Mouse (Mus musculus): ENCODE measurements around the gene Prep. TPM values are rescaled to one million over a fixed set of nuclear protein-coding genes. Genes with fewer than 3 reads are reported as not detected.

The Prep gene
- polyA plus RNA-seq, 1 experiment from 2014 or later = 26.9 TPM

DNA sequence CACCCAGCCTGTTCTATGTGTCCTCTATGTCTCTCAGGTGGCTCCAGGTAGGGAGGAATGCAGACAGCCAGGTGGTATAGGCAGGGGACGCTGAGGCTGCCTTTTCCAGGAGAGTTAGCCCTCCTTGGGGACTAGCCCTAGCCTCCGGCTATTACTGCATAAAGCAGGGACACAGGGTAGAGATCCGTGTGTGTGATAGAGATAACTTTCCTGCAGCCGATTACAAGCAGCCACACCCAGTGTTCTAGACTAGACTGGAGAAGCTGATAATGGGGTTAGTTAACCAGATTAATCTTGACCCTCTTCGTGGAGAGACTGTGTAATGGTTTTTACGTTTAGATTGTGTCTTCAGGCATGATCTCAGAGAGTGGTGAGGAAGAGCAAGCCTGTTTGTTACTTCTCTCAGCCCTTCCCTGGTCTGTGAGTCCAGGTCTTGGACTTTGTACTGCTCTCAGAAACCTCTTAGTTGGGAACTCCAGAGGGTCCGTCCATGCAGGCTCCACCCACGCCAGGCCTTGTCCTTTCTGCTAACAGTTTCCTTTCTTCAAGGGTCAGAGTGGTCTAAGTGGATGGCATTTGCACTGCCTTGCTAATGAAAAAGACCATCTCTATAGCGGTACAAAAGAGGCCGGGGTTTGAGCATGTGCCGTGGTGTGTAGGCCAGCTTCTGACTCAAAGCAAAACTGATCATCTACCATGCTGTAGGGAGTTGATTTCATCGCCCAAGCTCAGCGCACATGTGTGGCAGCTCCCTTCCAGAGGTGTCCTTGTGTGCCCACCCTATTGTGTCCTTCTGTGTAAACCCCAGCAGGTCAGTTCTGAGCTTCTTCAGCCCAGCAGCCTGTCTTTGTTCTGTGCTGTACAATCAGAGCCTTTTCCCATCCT, 4.2 kb downstream of the Prep start:
- 80% methylated on average over 13 of the region's 13 CpGs for WGBS
- peaks cover 12% of the 10 kb centered on the region for H3K4me1 ChIP-seq (ENCODE audit: control insufficient read depth, insufficient read depth, low read depth, low read length)
- peaks cover 6% of the 10 kb centered on the region; the same call in 1 of the 2 replicates for H3K36me3 ChIP-seq (ENCODE audit: control insufficient read depth, insufficient read depth, low read length)
- no peaks in the 10 kb centered on the region for H3K27me3 ChIP-seq (replicated peaks; ENCODE audit: control insufficient read depth, insufficient read depth, low read length)
- no peak overlapping the region for H3K9ac ChIP-seq (ENCODE audit: low read depth, low read length)
- no peak for ATAC-seq
- no peak overlapping the region for H3K27ac ChIP-seq (ENCODE audit: low read depth, low read length)
- no peaks in the 10 kb centered on the region for H3K9me3 ChIP-seq (ENCODE audit: control insufficient read depth, low read length)
- no peak overlapping the region for H3K4me2 ChIP-seq (ENCODE audit: low read length)
- H3K4me3 ChIP-seq (ENCODE audit: low read length) = no peak overlapping the region

- no peak overlapping the region for H3K9ac ChIP-seq (ENCODE audit: low read depth, low read length)
- 93% methylated on average over 4 of the region's 4 CpGs for WGBS
- no peak for ATAC-seq
Measured at GRCm38 (mm10) chr10:45072339-45072738, 5.3 kb downstream of the Prep start.

DNA sequence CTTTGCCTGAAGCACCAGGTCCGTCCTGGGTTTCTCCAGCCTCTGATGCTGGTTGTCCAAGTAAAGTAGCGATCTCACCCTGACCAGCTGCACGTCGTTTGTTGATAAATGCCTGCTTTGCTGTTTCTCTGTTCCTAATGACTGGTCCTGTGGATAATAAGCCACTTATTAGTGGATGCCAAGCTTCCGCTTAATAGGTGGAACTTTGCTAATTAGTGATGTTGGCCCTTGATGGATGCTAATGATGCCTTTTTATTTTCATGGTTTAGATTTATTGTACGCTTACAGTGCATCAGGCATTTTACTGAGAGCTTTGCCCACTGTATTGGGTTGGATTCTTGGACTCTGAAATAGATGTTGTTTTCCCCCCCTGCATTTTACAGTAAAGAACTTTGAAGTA, 7.5 kb downstream of the Prep start:
- Histone ChIP-seq H3K36me3 (ENCODE audit: control insufficient read depth, insufficient read depth, low read length) (peaks cover 6% of the 10 kb centered on the region; the same call in 1 of the 2 replicates), H3K27me3 (replicated peaks; ENCODE audit: control insufficient read depth, insufficient read depth, low read length) (no peaks in the 10 kb centered on the region), H3K4me1 (ENCODE audit: control insufficient read depth, insufficient read depth, low read depth, low read length) (peaks cover under 1% of the 10 kb centered on the region; the same call in 1 of the 2 replicates), H3K9ac (ENCODE audit: low read depth, low read length) (no peak overlapping the region), H3K4me2 (ENCODE audit: low read length) (no peak overlapping the region), H3K4me3 (ENCODE audit: low read length) (no peak overlapping the region), H3K27ac (ENCODE audit: low read depth, low read length) (no peak overlapping the region), H3K9me3 (ENCODE audit: control insufficient read depth, low read length) (no peaks in the 10 kb centered on the region)
- ATAC-seq = no peak
- 70% methylated on average over 6 of the region's 6 CpGs for WGBS

More at GRCm38 (mm10) chr10:45072339-45072738, 5.3 kb downstream of the Prep start:
- Histone ChIP-seq H3K4me3 (ENCODE audit: low read length) (no peak overlapping the region), H3K4me1 (ENCODE audit: control insufficient read depth, insufficient read depth, low read depth, low read length) (peaks cover 12% of the 10 kb centered on the region), H3K27me3 (replicated peaks; ENCODE audit: control insufficient read depth, insufficient read depth, low read length) (no peaks in the 10 kb centered on the region), H3K27ac (ENCODE audit: low read depth, low read length) (no peak overlapping the region), H3K36me3 (ENCODE audit: control insufficient read depth, insufficient read depth, low read length) (peaks cover 6% of the 10 kb centered on the region; the same call in 1 of the 2 replicates), H3K9me3 (ENCODE audit: control insufficient read depth, low read length) (no peaks in the 10 kb centered on the region), H3K4me2 (ENCODE audit: low read length) (no peak overlapping the region)

- ATAC-seq = 0 out of 2 replicates have a peak, but pooled peaks have one; percentile 31
Measured at GRCm38 (mm10) chr10:45075491-45076051, 8.6 kb downstream of the Prep start.

GRCm38 (mm10) chr10:45076585-45076984, 9.6 kb downstream of the Prep start:
- Histone ChIP-seq H3K4me3 (ENCODE audit: low read length) (no peak overlapping the region), H3K9ac (ENCODE audit: low read depth, low read length) (no peak overlapping the region), H3K36me3 (ENCODE audit: control insufficient read depth, insufficient read depth, low read length) (peaks cover 6% of the 10 kb centered on the region; the same call in 1 of the 2 replicates), H3K27ac (ENCODE audit: low read depth, low read length) (no peak overlapping the region), H3K4me1 (ENCODE audit: control insufficient read depth, insufficient read depth, low read depth, low read length) (no peaks in the 10 kb centered on the region), H3K9me3 (ENCODE audit: control insufficient read depth, low read length) (no peaks in the 10 kb centered on the region), H3K4me2 (ENCODE audit: low read length) (no peak overlapping the region), H3K27me3 (replicated peaks; ENCODE audit: control insufficient read depth, insufficient read depth, low read length) (no peaks in the 10 kb centered on the region)
- ATAC-seq = no peak
- 85% methylated on average over 10 of the region's 10 CpGs for WGBS

More at GRCm38 (mm10) chr10:45075491-45076051, 8.6 kb downstream of the Prep start:
- no peaks in the 10 kb centered on the region for H3K4me1 ChIP-seq (ENCODE audit: control insufficient read depth, insufficient read depth, low read depth, low read length)
- WGBS = 65% methylated on average over 5 of the region's 5 CpGs
- H3K9me3 ChIP-seq (ENCODE audit: control insufficient read depth, low read length) = no peaks in the 10 kb centered on the region
- H3K27ac ChIP-seq (ENCODE audit: low read depth, low read length) = no peak overlapping the region
- no peak overlapping the region for H3K4me2 ChIP-seq (ENCODE audit: low read length)
- H3K4me3 ChIP-seq (ENCODE audit: low read length) = no peak overlapping the region
- no peak overlapping the region for H3K9ac ChIP-seq (ENCODE audit: low read depth, low read length)
- no peaks in the 10 kb centered on the region for H3K27me3 ChIP-seq (replicated peaks; ENCODE audit: control insufficient read depth, insufficient read depth, low read length)
- H3K36me3 ChIP-seq (ENCODE audit: control insufficient read depth, insufficient read depth, low read length) = peaks cover 6% of the 10 kb centered on the region; the same call in 1 of the 2 replicates

- no peaks in the 10 kb centered on the region for H3K27me3 ChIP-seq (replicated peaks; ENCODE audit: control insufficient read depth, insufficient read depth, low read length)
- H3K36me3 ChIP-seq (ENCODE audit: control insufficient read depth, insufficient read depth, low read length) = peaks cover 6% of the 10 kb centered on the region; the same call in 1 of the 2 replicates
- H3K9ac ChIP-seq (ENCODE audit: low read depth, low read length) = no peak overlapping the region
- no peaks in the 10 kb centered on the region for H3K9me3 ChIP-seq (ENCODE audit: control insufficient read depth, low read length)
- WGBS = 75% methylated on average over 5 of the region's 5 CpGs
- ATAC-seq = no peak
- H3K4me1 ChIP-seq (ENCODE audit: control insufficient read depth, insufficient read depth, low read depth, low read length) = no peaks in the 10 kb centered on the region
- no peak overlapping the region for H3K4me3 ChIP-seq (ENCODE audit: low read length)
- no peak overlapping the region for H3K4me2 ChIP-seq (ENCODE audit: low read length)
- no peak overlapping the region for H3K27ac ChIP-seq (ENCODE audit: low read depth, low read length)
Measured at GRCm38 (mm10) chr10:45077353-45077752, 10.3 kb downstream of the Prep start.

DNA sequence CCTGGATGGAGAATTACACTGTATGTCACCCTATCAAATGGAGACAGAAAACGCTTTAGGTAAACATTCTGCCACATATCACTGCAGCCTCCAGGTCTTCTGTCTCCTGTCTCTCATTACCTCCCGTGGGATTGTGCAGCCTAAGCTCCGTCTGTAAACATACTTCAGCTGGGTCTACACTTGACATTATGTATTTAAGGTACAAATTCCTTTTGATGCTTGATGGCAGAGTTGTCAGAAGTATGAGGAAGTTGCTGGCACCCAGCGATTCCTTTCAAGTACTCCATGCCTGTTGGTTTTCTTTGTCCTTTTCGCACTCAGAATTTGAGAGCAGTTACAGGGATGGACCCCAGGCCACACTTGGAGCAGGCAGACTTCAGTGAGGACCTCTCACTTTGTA, 12.8 kb downstream of the Prep start:
- Histone ChIP-seq H3K4me2 (ENCODE audit: low read length) (no peak overlapping the region), H3K27ac (ENCODE audit: low read depth, low read length) (no peak overlapping the region)

DNA sequence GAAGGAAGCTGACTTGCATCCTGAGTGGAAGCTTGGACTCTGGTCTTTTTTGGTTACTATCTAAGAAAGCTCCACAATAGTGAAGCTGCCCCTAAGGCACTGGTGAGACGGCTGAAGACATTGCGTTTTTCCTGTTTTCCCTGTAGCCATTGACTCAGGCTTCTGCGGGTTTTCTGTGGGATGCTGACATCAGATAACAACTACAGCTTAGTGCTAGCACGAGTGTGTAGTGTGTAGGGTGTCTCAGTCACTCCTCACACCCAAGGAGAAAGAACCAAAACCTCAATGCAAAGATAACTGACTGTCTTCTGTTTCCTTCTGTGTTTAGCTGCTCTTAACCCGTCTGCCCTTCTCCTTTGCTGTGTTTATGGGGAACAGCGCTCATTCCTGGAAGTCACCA, 13.5 kb downstream of the Prep start:
- no peaks in the 10 kb centered on the region for H3K27me3 ChIP-seq (replicated peaks; ENCODE audit: control insufficient read depth, insufficient read depth, low read length)
- H3K27ac ChIP-seq (ENCODE audit: low read depth, low read length) = no peak overlapping the region
- no peaks in the 10 kb centered on the region for H3K9me3 ChIP-seq (ENCODE audit: control insufficient read depth, low read length)
- H3K4me2 ChIP-seq (ENCODE audit: low read length) = no peak overlapping the region
- no peaks in the 10 kb centered on the region for H3K36me3 ChIP-seq (ENCODE audit: control insufficient read depth, insufficient read depth, low read length)
- H3K4me3 ChIP-seq (ENCODE audit: low read length) = no peak overlapping the region
- 84% methylated on average over 6 of the region's 6 CpGs for WGBS
- H3K9ac ChIP-seq (ENCODE audit: low read depth, low read length) = no peak overlapping the region
- no peak for ATAC-seq
- peaks cover 10% of the 10 kb centered on the region for H3K4me1 ChIP-seq (ENCODE audit: control insufficient read depth, insufficient read depth, low read depth, low read length)

More for the DNA sequence above, 12.8 kb downstream of the Prep start:
- WGBS = 86% methylated on average over 5 of the region's 5 CpGs
- H3K4me3 ChIP-seq (ENCODE audit: low read length) = no peak overlapping the region
- H3K36me3 ChIP-seq (ENCODE audit: control insufficient read depth, insufficient read depth, low read length) = no peaks in the 10 kb centered on the region
- no peak overlapping the region for H3K9ac ChIP-seq (ENCODE audit: low read depth, low read length)
- no peaks in the 10 kb centered on the region for H3K27me3 ChIP-seq (replicated peaks; ENCODE audit: control insufficient read depth, insufficient read depth, low read length)
- H3K9me3 ChIP-seq (ENCODE audit: control insufficient read depth, low read length) = no peaks in the 10 kb centered on the region
- peaks cover 9% of the 10 kb centered on the region for H3K4me1 ChIP-seq (ENCODE audit: control insufficient read depth, insufficient read depth, low read depth, low read length)
- no peak for ATAC-seq

- Histone ChIP-seq H3K4me1 (ENCODE audit: control insufficient read depth, insufficient read depth, low read depth, low read length) (peaks cover 10% of the 10 kb centered on the region), H3K4me2 (ENCODE audit: low read length) (no peak overlapping the region), H3K9me3 (ENCODE audit: control insufficient read depth, low read length) (no peaks in the 10 kb centered on the region), H3K4me3 (ENCODE audit: low read length) (no peak overlapping the region), H3K27ac (ENCODE audit: low read depth, low read length) (no peak overlapping the region), H3K27me3 (replicated peaks; ENCODE audit: control insufficient read depth, insufficient read depth, low read length) (no peaks in the 10 kb centered on the region), H3K9ac (ENCODE audit: low read depth, low read length) (no peak overlapping the region), H3K36me3 (ENCODE audit: control insufficient read depth, insufficient read depth, low read length) (no peaks in the 10 kb centered on the region)
- 54% methylated on average over 2 of the region's 2 CpGs for WGBS
- ATAC-seq = no peak
Measured at GRCm38 (mm10) chr10:45082730-45083129, 15.7 kb downstream of the Prep start.

Measured in hindbrain, embryonic 16.5 days (tissue).